Mouse (Mus musculus): ENCODE measurements around the gene Vax1. TPM values are rescaled to one million over a fixed set of nuclear protein-coding genes. Genes with fewer than 3 reads are reported as not detected.

The Vax1 gene
- polyA plus RNA-seq, 1 experiment from 2014 or later: 1.7 TPM

DNA sequence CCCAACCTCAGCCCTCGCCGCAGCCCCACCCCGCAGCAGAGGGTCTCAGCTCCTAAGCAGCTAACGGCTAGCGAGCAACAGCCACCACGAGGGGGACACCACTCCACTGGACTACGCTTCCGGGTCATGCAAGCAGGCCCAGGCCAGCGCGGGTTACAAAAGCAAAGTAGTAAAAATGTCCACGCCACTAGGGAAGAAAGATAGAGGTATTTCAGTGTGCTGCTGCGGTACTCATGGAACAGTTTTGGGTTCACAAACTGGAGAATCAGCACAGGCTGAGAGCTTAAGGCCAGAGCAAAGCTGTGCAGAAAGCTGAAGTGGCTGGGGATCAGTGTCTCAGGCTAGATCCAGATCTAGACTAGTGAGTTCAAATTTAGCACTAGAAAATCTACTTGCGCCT lies 3.0 kb downstream of the Vax1 start:
- Histone ChIP-seq H3K9me3 (no peaks in the 10 kb centered on the region), H3K36me3 (replicated peaks) (no peaks in the 10 kb centered on the region), H3K27ac (replicated peaks) (peak overlapping the region; percentile 87), H3K27me3 (replicated peaks; ENCODE audit: low read depth, poor library complexity, severe bottlenecking) (peaks cover 100% of the 10 kb centered on the region), H3K4me3 (peak overlapping the region; percentile 59), H3K4me1 (peaks cover 51% of the 10 kb centered on the region)
- WGBS: 1% methylated on average over 13 of the region's 13 CpGs
- no peak for DNase-seq (ENCODE audit: low spot score)

DNA sequence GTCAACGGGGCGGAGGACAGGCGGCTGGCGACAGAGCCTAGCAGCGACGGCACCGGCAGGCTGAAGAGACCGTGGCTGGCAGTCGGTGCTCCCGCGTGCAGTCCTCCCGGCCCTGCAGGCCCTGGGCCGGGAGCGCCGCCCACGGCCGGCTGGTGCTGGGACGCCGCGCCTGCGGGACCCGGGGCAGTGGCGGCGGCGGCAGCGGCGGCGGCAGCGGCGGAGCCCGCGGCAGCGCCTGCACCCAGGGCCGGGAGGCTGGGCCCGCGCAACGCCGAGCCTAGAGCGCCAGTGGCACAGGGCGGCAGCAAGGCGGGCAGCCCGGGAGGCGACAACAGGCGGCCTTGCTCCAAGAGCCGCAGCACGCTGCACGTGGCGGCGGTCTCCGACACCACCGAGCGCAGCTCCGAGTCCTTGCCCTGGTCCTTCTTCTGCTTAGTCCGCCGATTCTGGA lies 3.5 kb downstream of the Vax1 start:
- no peaks in the 10 kb centered on the region for H3K36me3 ChIP-seq (replicated peaks)
- H3K9me3 ChIP-seq: no peaks in the 10 kb centered on the region
- H3K27me3 ChIP-seq (replicated peaks; ENCODE audit: low read depth, poor library complexity, severe bottlenecking): peaks cover 100% of the 10 kb centered on the region
- H3K4me3 ChIP-seq: peak overlapping the region; percentile 59
- DNase-seq (ENCODE audit: low spot score): peak; percentile 74
- under 1% methylated on average over 55 of the region's 55 CpGs for WGBS
- peaks cover 47% of the 10 kb centered on the region for H3K4me1 ChIP-seq
- H3K27ac ChIP-seq (replicated peaks): peak overlapping the region; percentile 87

DNA sequence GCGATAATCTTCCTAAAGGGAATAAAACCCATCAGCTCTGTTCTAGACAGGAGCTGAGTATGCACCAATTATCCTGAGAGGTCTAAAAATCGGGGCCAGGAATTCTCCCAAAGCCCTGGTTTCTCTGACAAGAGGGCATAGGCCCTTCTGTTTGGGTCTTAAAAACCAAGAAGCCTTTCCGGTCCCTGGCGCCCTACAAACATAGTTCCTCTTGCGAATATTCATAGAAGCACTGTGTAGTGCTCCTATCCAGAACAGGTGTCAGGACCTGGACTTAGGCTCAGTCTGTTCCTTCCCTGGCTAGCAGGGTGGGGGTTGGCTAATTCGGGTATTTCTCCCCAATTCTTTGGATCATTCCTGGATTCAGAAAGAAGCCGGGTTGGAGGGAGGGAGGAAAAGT lies 4.3 kb downstream of the Vax1 start:
- WGBS: 4% methylated on average over 7 of the region's 7 CpGs
- Histone ChIP-seq H3K4me1 (peaks cover 41% of the 10 kb centered on the region), H3K9me3 (no peaks in the 10 kb centered on the region), H3K27ac (replicated peaks) (peak overlapping the region; percentile 87), H3K36me3 (replicated peaks) (no peaks in the 10 kb centered on the region), H3K4me3 (peak overlapping the region; percentile 59), H3K27me3 (replicated peaks; ENCODE audit: low read depth, poor library complexity, severe bottlenecking) (peaks cover 100% of the 10 kb centered on the region)
- DNase-seq (ENCODE audit: low spot score): peak; percentile 53

DNA sequence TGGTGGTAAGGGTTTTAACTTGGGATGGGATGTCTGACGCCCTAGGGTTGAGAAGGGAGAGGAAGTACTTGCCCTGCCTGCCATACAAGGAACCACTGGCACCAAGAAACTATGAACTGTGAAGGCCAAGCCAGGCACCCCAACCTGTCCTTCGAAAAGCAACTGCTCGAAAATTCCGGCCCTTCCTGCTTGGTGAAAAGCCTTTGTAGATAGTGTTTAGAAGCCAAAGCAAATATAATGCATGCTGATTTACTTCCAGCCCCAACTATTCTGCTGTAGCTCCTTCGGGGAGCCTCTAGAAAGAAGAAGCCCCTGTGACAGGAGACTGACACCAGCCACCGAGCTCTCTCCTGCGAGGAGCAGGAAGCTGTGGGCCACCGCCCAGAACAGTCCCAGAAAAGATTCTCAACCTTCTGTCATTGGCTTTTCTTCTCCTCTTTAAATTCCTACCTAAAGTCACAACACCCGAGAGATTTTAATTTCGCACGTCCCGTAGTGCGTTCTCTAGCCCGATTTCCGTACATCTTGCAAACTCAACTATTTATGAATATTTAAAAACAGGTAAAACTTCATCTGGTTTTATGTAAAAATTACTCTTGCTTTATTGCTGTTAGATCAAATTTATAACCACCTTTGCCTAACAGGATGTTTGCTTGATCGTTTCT lies 4.8 kb downstream of the Vax1 start:
- Histone ChIP-seq H3K4me3 (peak overlapping the region; percentile 59), H3K36me3 (replicated peaks) (no peaks in the 10 kb centered on the region), H3K9me3 (no peaks in the 10 kb centered on the region), H3K27ac (replicated peaks) (peak overlapping the region; percentile 87; the same call in 1 of the 2 replicates), H3K27me3 (replicated peaks; ENCODE audit: low read depth, poor library complexity, severe bottlenecking) (peaks cover 100% of the 10 kb centered on the region), H3K4me1 (peaks cover 38% of the 10 kb centered on the region)
- peak; percentile 50 for DNase-seq (ENCODE audit: low spot score)
- WGBS: 5% methylated on average over 16 of the region's 16 CpGs

DNA sequence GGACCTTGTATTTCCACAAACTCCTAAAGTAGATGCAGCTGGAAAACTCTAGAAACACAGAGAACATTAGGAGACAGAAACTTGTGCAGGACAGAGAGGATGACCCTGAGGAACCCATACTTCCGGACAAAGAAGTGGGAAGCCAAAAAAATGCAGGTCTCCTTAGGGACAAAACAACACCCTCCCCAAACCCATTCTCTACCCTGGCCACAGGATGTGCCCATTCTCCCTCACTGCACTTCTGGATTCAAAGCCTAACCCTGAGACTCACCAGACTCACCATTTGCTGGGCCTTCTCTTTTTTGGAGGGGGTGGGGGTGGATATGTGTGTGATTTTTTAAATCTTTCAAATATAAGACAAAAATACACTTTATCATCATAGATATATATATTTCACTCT lies 5.7 kb downstream of the Vax1 start:
- no peaks in the 10 kb centered on the region for H3K36me3 ChIP-seq (replicated peaks)
- DNase-seq (ENCODE audit: low spot score): no peak
- WGBS: 5% methylated on average over 1 of the region's 1 CpGs
- no peak overlapping the region for H3K4me3 ChIP-seq
- H3K27me3 ChIP-seq (replicated peaks; ENCODE audit: low read depth, poor library complexity, severe bottlenecking): peaks cover 100% of the 10 kb centered on the region
- H3K27ac ChIP-seq (replicated peaks): no peak overlapping the region; the same call in 1 of the 2 replicates
- no peaks in the 10 kb centered on the region for H3K9me3 ChIP-seq
- H3K4me1 ChIP-seq: peaks cover 29% of the 10 kb centered on the region

DNA sequence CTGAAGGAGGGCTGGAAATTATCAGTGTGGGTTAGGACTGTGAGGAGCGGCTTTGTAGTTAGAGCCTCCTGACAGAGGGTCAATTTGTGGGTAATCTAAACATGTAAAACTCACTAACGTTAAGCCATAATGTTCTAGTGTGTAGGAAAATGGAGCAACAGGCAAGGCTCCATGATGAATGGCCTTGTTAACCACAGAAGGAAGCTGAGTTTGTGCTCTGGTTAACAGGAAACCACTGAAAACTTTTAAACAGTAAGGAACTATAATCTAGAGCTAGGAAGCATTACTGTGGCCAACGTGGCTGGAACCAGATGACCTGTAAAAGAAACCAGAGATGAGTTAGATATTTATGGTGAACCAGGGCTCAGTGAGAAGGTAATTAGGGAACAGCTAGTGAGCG lies 13.2 kb downstream of the Vax1 start:
- 0 out of 2 replicates have a peak, but pooled peaks cover 2% of the 10 kb centered on the region for H3K9me3 ChIP-seq
- DNase-seq (ENCODE audit: low spot score): no peak
- 72% methylated on average over 4 of the region's 4 CpGs for WGBS
- no peaks in the 10 kb centered on the region for H3K4me1 ChIP-seq
- H3K4me3 ChIP-seq: no peak overlapping the region
- H3K27me3 ChIP-seq (replicated peaks; ENCODE audit: low read depth, poor library complexity, severe bottlenecking): peaks cover 41% of the 10 kb centered on the region
- no peak overlapping the region for H3K27ac ChIP-seq (replicated peaks)
- H3K36me3 ChIP-seq (replicated peaks): no peaks in the 10 kb centered on the region

DNA sequence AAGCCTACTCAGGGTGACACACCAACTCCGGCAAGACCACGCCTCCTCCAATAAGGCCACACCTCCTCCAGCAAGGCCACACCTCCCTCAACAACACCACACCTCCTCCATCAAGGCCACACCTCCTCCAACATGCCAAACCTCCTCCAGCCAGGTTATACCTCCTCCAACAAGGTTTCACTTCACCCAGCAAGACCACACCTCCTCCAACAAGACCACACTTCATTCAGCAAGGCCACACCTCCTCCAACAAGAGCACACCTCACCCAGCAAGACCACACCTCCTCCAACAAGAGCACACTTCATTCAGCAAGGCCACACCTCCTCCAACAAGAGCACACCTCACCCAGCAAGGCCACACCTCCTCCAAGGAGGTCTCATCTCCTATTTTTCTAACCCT lies 15.7 kb downstream of the Vax1 start:
- no peak overlapping the region for H3K4me3 ChIP-seq
- peaks cover 18% of the 10 kb centered on the region for H3K27me3 ChIP-seq (replicated peaks; ENCODE audit: low read depth, poor library complexity, severe bottlenecking)
- H3K4me1 ChIP-seq: no peaks in the 10 kb centered on the region
- H3K9me3 ChIP-seq: 0 out of 2 replicates have a peak, but pooled peaks cover 2% of the 10 kb centered on the region
- H3K36me3 ChIP-seq (replicated peaks): no peaks in the 10 kb centered on the region
- WGBS: 83% methylated on average over 2 of the region's 2 CpGs
- no peak overlapping the region for H3K27ac ChIP-seq (replicated peaks)
- no peak for DNase-seq (ENCODE audit: low spot score)

DNA sequence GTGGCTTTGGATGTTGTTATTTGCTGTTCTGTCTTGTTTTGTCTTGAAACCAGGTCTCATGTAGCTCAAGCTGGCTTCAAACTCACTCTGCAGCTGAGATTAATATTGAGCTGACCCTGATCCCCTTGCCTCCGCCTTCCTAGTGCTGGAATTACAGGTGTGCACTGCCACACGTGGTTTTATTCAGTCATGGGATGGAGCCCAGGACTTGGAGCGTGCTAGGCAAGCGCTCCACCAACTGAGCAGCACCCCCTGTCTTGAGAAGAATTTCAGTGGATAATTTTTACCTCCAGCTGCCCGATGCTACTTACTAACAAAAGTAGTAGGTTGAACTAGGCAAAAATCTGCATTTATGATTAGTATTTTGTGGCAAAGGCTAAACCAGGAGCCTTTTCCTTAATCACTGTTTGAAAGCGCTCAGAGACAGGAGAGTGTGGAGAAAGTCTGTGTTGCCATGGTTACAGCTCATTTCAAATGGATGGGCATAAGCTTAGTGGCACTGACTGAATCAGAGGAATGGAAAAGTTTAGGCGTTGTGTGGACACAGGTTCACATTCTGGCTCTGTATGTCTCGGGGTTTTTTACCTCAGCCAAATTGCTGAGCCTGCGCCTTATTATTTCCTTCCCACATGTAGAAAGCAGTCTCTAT lies 24.2 kb downstream of the Vax1 start:
- peaks cover 3% of the 10 kb centered on the region; the same call in 1 of the 2 replicates for H3K4me1 ChIP-seq
- 60% methylated on average over 9 of the region's 9 CpGs for WGBS
- H3K4me3 ChIP-seq: no peak overlapping the region
- H3K27me3 ChIP-seq (replicated peaks; ENCODE audit: low read depth, poor library complexity, severe bottlenecking): 0 out of 2 replicates have a peak, but pooled peaks cover 15% of the 10 kb centered on the region
- H3K36me3 ChIP-seq (replicated peaks): no peaks in the 10 kb centered on the region
- H3K9me3 ChIP-seq: no peaks in the 10 kb centered on the region
- no peak overlapping the region for H3K27ac ChIP-seq (replicated peaks)
- no peak for DNase-seq (ENCODE audit: low spot score)

DNA sequence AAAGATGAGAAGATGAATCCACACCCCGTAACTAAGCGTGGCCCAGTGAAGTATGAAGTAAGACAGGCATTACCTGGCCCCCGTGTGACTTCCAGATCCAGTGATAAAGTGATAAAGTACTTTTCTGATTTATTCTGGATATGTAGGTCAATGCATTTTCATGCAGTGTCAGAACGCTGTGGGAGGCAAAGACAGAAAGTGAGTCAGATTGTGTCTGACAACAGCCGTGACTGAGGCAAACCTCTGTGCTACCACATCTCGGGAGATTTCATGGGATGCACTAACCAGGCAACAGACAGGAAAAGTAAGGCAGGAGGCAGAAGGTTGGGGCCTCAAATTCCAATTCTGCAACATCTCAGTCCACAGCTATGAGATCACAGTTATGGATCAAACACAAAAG lies 24.8 kb downstream of the Vax1 start:
- DNase-seq (ENCODE audit: low spot score): no peak
- Histone ChIP-seq H3K4me1 (peaks cover 3% of the 10 kb centered on the region; the same call in 1 of the 2 replicates), H3K36me3 (replicated peaks) (no peaks in the 10 kb centered on the region), H3K27ac (replicated peaks) (no peak overlapping the region), H3K4me3 (no peak overlapping the region), H3K9me3 (no peaks in the 10 kb centered on the region), H3K27me3 (replicated peaks; ENCODE audit: low read depth, poor library complexity, severe bottlenecking) (0 out of 2 replicates have a peak, but pooled peaks cover 15% of the 10 kb centered on the region)
- 73% methylated on average over 6 of the region's 6 CpGs for WGBS

DNA sequence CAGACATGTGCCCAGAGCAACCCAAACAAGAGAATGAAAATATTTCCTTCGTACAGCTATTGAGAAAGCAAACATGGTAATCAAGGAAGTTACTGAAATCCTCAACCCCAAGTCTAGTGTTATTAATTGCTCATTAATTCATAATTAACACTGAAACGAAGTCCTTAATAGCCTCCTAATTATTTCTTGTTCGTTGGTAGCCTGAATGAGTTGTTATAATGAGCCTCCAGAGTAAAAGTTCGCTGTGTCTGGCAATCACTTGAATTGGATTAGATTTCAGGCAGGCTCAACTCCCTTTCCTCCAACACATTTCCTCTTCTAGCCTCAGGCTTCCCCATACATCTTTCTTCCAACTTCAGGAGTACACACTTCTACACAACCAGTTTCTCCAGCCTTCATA lies 27.6 kb downstream of the Vax1 start:
- DNase-seq (ENCODE audit: low spot score): no peak
- WGBS: 67% methylated on average over 4 of the region's 4 CpGs
- 0 out of 2 replicates have a peak, but pooled peaks cover 19% of the 10 kb centered on the region for H3K27me3 ChIP-seq (replicated peaks; ENCODE audit: low read depth, poor library complexity, severe bottlenecking)
- peaks cover 3% of the 10 kb centered on the region; the same call in 1 of the 2 replicates for H3K4me1 ChIP-seq
- H3K4me3 ChIP-seq: no peak overlapping the region
- H3K27ac ChIP-seq (replicated peaks): no peak overlapping the region
- H3K36me3 ChIP-seq (replicated peaks): no peaks in the 10 kb centered on the region
- H3K9me3 ChIP-seq: no peaks in the 10 kb centered on the region

DNA sequence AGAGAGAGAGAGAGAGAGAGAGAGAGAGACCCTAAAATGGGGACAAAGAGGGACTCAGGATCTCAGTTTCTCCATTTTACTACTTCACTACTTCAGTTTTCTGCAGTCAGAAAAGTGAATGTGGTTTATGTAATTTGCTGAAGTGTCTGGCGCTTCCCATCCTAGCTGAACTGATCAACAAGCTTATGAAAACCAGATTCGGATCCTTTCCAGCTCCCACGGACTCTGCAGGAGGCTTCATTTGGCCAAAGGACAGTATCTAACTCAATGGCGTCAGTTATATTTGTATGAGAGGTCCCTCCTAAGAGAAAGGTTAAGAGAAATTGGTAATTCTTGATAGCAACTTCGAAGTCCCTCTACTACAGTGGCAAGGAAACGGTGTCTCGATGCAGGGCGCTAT lies 34.5 kb downstream of the Vax1 start:
- Histone ChIP-seq H3K9me3 (no peaks in the 10 kb centered on the region), H3K36me3 (replicated peaks) (no peaks in the 10 kb centered on the region), H3K4me1 (peaks cover 12% of the 10 kb centered on the region), H3K27ac (replicated peaks) (no peak overlapping the region), H3K4me3 (no peak overlapping the region), H3K27me3 (replicated peaks; ENCODE audit: low read depth, poor library complexity, severe bottlenecking) (peaks cover 30% of the 10 kb centered on the region)
- no peak for DNase-seq (ENCODE audit: low spot score)
- WGBS: 67% methylated on average over 8 of the region's 8 CpGs

DNA sequence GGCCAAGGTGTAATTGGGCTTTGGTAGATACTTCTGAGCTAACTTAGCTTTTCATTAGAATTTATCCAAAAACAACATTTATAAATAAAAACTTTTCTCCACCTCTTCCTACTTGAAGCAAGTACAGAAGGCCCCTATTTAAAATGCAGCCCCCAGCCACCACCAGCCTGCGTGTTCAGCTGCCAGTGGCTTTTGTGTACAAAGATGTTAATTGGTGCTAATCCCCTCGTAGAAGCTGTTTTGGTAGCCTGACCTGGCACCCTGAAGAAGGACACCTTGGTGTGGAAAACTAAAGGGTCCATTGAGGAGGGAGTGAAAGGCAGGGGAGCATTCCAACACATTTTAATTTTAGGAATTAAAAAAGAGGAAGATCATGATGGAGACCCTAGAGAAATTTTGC lies 34.9 kb downstream of the Vax1 start:
- no peak overlapping the region for H3K27ac ChIP-seq (replicated peaks)
- DNase-seq (ENCODE audit: low spot score): no peak
- H3K36me3 ChIP-seq (replicated peaks): no peaks in the 10 kb centered on the region
- H3K9me3 ChIP-seq: no peaks in the 10 kb centered on the region
- 11% methylated on average over 2 of the region's 2 CpGs for WGBS
- H3K4me3 ChIP-seq: no peak overlapping the region
- H3K4me1 ChIP-seq: peaks cover 12% of the 10 kb centered on the region
- H3K27me3 ChIP-seq (replicated peaks; ENCODE audit: low read depth, poor library complexity, severe bottlenecking): peaks cover 30% of the 10 kb centered on the region

DNA sequence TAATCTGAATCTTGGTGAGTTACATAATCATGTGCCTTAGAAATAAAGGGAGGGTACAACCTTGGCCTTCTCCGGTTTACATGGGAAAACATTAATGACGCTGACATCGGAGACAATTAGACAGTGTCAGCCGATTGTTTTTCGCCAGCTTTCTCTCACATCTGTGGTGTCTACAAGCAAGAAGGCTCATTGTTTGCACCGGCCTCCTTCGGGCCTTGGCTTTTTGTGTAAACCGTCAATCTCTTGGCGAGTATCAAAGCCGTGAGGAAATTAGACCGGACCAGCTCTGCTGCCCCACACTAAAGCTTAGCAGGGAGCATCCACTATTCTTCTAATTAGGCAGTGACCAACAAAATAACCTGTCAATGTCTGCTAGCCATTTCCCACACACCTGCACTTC lies 36.7 kb downstream of the Vax1 start:
- DNase-seq (ENCODE audit: low spot score): peak; percentile 38
- Histone ChIP-seq H3K4me1 (peaks cover 12% of the 10 kb centered on the region), H3K9me3 (no peaks in the 10 kb centered on the region), H3K27me3 (replicated peaks; ENCODE audit: low read depth, poor library complexity, severe bottlenecking) (peaks cover 35% of the 10 kb centered on the region), H3K36me3 (replicated peaks) (no peaks in the 10 kb centered on the region), H3K4me3 (no peak overlapping the region), H3K27ac (replicated peaks) (no peak overlapping the region)
- WGBS: 25% methylated on average over 11 of the region's 11 CpGs

Measured in embryonic facial prominence, embryonic 10.5 days (tissue).